Mouse (Mus musculus) A20 (cell line): ENCODE data around the gene Sugp2.

ENCODE experiments used
- DNase-seq: peaks from one replicate; pipeline ENCODE4 v3.0.0-alpha.2; 2011; ENCODE audit warnings: low read depth, low spot score

Sugp2 gene

DNA sequence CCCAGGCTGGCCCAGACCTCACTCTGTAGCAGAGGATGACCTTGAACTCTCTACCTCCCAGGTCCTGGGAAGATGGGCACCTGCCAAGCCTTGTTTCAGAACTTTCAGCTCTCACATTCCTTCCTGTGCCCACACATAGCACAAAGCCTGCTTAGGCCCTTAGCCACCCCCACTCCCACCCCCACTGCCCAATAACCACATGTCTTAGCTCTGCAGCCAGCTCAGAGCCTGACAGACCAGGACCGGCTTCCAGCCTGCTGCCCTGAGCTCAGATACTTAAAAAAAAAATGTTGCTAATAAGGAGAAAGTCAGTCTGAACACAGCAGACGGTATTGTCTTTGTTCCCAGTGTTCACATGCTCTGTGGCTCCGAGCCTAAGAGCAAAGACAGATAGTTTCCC is 47.0 kb downstream of the Sugp2 start:
- no peak for DNase-seq

DNA sequence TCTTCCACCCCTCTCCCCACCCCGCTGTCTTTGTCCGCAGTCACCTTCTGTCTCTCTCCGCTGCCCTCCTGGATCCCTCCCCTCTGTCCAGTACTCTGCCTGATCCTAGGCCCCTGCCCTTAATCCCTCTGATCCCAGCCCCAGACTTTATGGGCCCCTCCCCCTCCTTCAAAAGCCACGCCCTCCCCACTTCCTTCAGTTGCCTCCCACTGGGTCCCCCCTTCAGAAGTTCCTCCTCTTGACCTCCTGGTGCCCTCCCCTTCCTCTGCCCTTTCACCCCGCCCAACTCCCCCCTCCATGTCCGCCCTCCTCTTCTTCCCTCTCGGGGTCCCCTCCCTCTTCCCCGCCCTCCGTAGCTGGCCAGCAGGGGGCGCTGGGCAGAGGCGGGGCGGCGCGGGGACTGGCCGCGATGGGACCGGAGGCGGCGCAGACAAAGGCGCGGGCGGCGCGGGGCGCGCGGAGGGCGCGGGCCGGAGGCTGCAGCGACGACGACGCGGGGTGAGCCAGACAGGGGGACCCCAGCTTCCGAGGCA is 48.6 kb downstream of the Sugp2 start, which contains the start of gene Homer3:
Gene Homer3 (plus strand): TSS at position 225 of the 533 bp plus-strand sequence.
- DNase-seq: peak; percentile 93

DNA sequence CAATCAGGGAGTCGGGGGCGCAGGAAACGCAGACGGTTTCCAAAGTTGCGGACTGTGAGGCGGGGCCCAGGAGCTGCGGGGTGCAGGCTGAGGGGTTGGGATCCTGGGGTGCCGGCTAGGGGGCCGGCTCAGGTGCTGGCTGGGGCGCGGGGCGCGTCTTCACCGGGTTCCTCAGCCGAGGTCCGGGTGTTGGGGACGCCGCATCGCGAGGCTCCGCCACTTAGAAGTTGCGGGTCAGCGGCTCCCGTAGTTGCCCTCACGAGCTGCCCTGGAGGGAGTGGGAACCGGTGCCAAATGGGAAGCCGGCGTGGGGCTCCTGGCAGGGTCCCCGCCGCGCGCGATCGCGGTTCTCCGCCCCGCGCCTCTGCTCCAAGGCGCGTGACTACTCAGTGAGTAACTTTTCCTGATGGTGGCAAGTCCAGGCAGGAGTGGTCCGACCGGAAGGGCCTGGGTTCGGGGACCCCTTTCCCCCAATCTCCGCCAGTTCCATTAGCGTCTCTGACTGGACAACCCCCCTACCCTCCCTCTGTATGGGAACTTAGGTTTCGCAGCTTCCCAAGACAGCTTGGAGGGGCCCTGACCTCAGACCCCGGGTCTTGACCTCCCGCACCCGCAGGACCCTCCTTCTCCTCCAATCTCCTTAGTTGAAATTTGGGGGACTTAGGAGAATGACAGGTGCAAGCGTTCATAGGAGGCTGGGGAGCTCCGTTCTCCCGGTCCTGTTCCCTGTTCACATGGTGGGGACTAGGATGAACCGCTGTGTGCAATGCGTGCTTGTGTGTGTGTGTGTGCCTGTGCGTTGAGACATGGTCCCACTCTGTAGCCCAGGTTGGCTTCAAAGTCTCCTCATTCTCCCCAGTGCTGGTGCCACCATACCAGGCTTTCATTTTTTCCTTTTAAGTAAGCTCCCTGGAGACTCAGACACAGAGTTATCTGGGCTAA is 49.4 kb downstream of the Sugp2 start:
- DNase-seq: no peak

DNA sequence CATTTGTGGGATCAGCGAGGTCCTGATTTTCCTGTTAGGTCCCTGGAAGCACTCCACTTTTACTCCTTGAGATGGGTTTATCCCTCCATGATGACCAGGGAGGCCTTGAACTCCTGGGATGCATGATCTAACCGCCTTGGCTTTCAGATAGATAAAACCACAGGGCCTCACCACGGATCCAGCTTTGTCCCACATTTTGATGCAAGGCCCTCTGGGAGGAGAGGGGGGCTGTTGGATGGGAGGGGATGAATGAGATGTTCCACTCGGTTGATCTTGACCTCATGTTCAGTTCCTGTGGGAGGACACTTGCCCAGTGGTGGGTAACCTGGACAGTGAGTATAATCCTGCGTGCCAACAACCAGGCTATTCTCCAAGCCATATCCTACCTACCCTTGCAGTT is 50.4 kb downstream of the Sugp2 start:
- DNase-seq: no peak

DNA sequence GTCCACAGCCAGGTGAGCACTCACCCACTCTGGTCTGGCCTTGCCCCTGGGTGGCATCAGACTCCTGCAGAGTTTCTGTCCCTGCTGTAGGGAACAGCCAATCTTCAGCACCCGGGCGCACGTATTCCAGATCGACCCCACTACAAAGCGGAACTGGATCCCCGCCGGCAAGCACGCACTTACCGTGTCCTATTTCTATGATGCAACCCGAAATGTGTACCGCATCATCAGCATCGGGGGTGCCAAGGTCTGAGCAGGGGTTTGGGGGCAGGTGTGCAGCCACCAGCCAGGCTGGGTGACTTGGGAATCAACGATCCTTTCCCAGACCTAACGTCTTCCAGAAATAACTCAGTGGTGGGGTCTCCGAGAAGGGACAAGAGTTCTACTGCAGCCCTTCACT is 51.3 kb downstream of the Sugp2 start:
- DNase-seq: no peak

DNA sequence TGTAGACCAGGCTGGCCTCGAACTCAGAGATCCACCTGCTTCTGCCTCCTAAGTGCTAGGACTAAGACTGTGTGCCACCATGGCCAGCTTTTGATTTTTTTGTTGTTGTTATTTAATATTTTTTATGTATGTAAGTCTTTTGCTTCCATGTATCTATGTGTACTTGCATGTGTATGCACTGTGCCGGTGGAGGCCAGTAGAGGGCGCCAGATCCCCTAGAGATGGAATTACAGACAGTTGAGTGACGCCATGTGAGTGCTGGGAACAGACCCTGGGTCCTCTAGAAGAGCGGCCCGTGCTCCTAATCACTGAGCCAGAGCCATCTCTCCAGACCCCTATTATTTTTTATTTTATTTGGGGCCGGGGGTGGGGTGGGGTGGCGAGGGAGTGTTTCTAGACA is 52.7 kb downstream of the Sugp2 start:
- DNase-seq: peak; percentile 31

DNA sequence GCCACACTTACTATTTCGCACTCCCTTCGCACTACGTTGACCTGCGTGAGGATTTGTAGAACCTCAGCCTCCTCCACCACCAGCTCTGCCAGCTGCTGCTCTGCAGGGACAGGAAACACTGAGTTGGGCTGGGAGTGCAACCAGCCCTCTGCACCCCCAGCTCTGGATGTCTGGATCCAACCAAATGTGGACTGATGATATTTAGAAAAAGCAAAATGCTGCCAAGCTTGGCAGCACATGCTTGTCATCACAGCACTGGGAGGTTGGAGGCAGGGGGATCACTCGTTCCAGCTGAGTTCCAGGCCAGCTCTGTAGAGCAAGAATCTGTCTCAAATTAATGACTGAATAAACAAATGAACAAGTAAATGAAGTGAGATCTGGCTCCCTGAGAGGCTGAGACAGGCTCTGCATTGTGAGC is 60.0 kb downstream of the Sugp2 start:
- no peak for DNase-seq

DNA sequence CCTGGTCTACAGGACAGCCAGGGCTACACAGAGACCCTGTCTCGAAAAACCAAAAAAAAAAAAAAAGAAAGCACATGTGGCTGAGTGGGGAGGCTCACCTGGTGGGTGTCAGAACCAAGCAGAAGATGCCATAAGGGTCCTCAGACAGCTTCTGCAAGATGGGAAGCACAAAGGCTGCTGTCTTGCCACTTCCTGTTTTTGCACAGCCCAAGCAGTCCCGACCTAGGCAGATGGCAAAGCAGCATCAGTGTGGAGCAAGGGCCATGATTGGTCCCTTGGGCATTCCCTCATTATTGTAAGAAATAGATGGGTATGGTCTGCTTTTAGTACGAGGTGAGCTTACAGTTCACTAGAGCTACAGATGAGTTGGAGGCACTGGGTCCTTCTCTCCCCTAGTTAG is 66.9 kb downstream of the Sugp2 start:
- DNase-seq: peak; percentile 41

DNA sequence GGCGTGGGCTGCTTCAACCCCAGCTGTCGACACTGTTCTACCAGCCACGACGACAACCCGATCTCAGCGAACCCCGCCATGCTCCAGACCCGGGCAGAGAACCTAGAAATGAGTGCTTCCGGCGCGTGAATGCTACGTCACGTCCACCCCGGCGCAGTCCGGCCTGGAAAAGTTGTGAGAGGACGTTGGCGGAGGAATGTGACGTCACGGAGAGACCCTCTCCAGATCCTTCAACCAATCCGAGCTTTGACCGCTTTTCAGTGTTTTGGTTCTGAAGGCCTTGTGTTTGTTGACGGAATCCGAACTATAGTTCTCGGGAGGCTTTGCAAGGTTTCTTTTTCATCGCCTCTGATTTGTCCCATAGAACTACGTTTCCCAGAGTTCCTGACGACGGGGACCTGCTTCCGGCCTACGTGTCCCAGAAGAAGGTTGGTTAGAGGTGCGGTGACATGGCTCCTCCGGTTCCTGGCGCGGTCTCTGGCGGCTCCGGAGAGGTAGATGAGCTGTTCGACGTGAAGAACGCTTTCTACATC is 68.4 kb downstream of the Sugp2 start, which contains the start of the genes Ddx49 and Cope:
Gene Ddx49 (minus strand): TSS at position 132 of the 533 bp plus-strand sequence.
Gene Cope (plus strand): TSS at position 161 of the 533 bp plus-strand sequence.
- peak; percentile 96 for DNase-seq

DNA sequence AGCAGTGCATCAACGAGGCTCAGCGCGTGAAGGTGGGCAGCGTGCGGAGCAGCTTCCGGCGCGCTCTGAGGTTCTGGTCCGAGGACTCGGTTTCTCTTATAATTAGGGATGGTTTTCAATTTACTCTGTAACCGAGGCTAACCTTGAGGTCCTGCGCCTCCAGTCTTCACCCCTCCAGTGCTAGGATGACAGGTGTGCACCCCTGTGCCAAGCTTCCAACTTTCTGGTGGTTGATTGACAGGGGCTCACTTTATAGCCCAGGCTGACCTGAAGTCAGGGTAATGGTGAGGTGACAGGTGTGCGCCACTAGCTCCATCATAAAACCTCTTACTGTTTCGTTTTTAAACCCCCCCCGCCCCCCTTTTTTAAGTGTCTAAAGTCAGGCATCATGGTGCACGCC is 68.9 kb downstream of the Sugp2 start:
- DNase-seq: no peak

DNA sequence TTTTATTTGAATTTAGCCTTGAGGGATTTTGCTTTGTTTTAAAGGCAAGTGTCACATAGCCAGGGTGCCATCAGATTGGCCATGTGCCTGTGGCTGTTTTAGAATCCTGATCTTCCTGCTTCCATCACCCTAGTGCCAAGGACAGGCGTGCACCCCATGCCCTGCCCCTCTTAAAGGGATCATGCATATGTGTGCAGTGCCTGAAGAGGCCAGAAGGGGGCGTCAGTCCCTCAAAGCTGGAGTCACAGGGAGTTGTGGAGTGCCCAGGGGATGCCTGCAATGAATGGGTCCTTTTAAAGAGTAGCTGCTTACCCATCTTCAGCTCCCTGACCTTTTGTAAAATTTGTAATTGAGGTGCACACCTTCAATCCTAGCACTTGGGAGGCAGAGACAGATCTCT is 75.3 kb downstream of the Sugp2 start:
- peak; percentile 49 for DNase-seq

DNA sequence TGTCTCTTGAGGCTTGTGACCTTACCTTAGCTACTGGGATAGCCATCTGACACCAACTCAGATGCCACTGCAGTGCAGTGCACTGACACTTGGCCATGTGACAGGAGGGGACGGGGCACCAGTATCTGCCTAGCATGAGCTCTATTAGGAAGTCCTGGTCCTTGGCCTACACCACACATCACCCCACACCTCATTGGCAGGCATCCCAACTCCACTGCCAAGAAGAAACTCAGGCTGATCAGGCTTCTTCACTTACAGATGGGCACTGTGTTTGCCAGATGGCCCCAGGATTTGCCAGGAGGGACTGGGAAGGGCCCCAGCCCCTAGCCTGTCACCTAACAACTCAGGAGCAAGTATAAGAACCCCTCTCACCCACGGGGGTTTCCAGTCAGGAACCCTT is 79.4 kb downstream of the Sugp2 start:
- DNase-seq: no peak

DNA sequence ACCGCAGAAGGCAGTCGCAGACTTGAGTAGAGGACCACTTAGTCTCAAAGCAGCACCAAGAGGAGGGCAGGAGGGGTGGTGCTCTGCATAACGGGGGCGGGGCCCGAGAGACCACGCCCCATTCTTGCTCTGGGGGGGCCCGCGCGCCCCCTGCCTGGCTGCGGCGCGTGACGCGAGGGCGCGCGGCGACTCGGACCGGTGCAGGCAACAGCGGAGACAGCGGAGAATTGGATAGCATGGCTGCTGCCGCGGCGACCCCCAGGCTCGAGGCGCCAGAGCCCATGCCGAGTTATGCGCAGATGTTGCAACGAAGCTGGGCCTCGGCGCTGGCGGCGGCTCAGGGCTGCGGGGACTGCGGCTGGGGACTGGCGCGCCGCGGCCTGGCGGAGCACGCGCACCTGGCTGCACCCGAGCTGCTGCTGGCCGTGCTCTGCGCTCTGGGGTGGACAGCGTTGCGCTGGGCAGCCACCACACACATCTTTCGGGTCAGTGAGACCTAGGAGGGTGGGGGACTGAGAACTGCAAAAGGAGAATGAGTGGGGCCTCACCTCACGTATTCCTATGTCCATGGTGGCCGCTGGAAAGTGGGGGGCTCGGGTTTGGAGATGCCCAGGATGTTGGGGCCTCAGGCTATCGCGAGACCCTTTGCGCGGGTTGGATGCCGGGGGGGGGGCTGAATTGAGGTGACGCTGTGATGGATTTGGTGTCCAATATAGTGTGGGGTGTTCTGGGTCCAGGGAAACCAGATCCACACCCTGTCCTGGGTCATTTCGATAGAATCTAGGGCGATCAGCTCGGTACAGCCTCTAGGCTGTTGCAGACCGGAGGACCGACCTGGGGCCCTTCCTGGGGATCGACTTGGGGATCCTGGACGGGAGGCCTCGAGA is 81.8 kb downstream of the Sugp2 start, which contains the start of gene Cers1:
Gene Cers1 (plus strand): TSS at position 152 of the 887 bp plus-strand sequence.
- peak; percentile 46 for DNase-seq

DNA sequence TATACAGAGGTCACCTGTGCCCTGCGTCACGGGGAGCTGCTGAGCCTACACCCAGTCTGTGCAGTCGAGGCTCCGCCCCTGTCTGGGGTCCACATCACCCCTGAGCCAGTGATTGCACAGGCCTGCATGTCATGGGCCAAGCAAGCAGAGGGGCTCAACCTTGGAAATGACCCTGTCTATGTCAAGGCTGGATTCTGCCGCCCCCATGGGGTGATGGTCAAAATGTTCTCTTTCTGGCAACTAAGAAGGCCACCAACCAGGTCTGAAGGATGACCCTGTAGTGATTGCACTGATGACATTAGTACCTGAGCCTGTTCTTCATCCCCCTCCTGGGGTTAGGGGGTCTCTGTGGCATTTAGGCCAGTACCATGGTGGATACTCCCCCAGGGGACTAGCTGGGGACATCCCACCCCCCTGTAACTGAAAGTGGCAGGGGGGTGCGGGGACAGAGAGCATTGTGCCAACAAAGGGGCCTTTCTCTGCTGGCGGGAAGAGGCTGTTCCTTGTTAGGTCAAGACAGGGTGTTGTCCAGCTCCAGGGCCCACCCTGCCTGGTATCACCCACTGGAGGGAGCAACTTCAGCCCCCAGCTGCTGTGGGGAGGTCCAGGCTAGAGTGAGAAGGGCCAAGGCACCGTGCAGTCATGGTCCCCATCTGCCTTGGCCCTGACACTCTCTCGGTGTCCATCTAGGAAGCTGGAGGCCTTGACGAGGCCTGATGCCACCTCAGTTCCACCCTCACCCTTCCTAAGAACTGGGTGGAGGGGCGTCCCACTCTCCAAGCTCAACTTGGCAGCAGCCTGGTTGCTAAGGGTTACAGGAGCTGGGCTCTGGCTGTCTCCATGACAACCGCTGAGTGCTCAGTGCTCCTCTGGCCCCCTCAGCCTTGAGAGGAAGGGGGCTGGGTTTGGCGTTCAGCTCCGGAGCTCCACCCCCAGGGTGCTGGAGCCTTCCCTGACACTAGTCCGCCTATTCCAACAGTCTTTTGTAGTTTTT is 82.8 kb downstream of the Sugp2 start:
- DNase-seq: no peak

DNA sequence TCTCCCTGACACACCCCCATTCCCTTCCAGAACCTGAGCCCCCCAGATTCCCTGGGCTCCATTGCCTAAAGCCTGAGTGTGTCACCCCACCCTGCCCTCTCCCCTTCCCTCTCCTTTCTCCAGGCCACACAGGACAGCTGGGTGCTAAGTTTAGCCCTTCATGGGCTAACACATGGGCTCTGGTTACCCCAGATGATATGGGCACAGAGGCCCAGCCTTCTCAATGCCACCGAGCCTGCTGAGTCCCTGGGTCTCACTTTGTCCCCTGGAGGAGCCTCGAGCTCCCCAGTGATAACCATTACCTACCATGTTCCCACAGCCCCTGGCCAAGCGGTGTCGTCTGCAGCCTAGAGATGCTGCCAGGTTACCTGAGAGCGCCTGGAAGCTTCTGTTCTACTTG is 83.8 kb downstream of the Sugp2 start:
- no peak for DNase-seq

DNA sequence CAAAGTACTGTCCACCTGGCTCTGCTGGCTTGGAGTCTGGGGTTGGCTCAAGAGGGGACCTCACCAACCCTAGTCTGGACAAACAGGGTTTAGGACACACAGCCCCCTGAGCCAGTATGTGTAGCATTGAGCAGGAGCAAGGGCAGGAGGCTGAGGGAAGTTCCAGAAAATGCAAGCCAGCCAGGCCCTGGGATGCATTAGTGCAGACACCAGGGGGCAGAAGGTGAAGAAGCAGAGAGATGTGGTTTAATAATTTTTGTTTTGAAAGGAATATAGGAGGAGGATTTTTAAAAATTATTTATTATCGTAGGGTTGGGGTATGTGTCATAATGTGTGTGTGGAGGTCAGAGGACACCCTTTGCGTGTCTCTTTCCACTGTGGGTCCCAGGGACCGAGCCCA is 89.7 kb downstream of the Sugp2 start:
- DNase-seq: no peak

DNA sequence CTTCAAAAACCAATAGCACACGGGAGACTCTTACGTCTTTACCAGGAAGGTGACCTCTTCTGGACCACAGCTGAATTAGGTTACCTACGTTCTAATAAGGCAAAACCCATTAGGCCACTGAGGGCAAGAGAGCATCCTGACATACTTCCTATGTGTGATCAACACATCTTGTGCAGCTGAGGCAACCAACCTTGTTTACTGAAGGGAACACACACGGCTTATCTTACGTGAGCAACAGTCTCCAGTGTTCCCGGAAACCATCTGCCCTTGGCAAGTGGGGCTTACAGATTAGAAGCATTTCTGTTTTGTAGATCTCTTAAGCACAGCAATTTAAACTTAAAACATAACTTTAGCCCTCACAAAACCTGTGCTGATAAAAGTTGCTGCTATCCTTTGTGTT is 93.5 kb downstream of the Sugp2 start:
- no peak for DNase-seq

DNA sequence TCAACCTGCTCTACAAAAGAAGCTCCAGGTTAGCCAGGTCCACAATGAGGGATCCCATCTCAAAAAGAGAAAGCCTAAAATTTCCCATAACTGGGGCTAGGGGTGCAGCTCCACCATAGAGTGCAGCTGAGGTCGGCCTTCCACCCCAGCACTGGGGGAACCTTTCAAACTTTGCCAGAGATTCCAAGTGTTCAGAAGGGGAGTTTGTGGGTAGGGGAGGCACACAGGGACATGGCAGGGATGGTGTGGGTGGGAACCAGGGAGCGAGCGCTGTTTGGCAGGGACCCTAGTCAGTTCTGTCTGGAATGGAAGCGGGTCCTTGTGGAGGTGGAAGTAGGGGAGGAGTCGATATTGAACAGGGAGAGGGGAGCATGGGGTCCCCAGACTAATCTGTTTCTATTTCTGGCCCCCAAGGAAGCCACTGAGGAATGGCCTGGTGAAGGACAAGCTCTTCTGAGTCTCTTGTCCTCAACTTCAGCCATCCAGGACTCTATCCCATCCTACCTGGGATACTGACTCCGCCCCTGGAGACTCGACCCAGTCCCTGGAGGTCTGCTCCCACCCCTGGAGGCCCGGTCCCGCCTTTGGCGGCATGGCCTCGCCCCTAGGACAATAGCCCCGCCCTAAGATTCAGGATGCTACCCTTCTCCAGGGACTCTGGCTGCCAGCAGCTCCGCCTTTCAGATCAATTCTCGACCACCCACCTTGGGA is 95.3 kb downstream of the Sugp2 start, which contains the start of gene Gdf1:
Gene Gdf1 (plus strand): TSS at position 694 of the 711 bp plus-strand sequence.
- DNase-seq: no peak
